Mouse (Mus musculus) olfactory bulb, adult 2 months (tissue): ENCODE results near the gene Pgf. TPM values are rescaled to one million over a fixed set of nuclear protein-coding genes. Genes with fewer than 3 reads are reported as not detected.

Experiments used
- H3K27ac ChIP-seq: fragments of 200-500 bp; 2 replicates; pipeline ENCODE4 v1.5.1; 2012; ENCODE audit warnings: low read depth, low read length; ENCODE audit not compliant: insufficient read depth
- H3K4me1 ChIP-seq: fragments of 200-500 bp; 2 replicates; pipeline ENCODE4 v1.6.1; 2012; ENCODE audit warnings: low read length; ENCODE audit not compliant: control insufficient read depth, insufficient read depth
- H3K4me3 ChIP-seq: fragments of 200-500 bp; 2 replicates; pipeline ENCODE4 v1.5.1; 2012; ENCODE audit warnings: mild to moderate bottlenecking, low read depth, low read length, moderate library complexity; ENCODE audit not compliant: insufficient read depth
- CTCF ChIP-seq: fragments of 200-500 bp; IDR thresholded peaks from 2 replicates; pipeline ENCODE4 v1.5.1; 2012; ENCODE audit warnings: low read depth, mild to moderate bottlenecking, low read length, moderate library complexity; ENCODE audit not compliant: insufficient read depth
- POLR2A ChIP-seq: fragments of 200-500 bp; IDR thresholded peaks from 2 replicates; pipeline ENCODE4 v1.6.1; 2012; ENCODE audit warnings: mild to moderate bottlenecking, low read depth, low read length, moderate library complexity; ENCODE audit not compliant: insufficient read depth
- WGBS: fragments of 180-500 bp; shearing (Covaris S2); methylation state at CpG from one replicate; pipeline ENCODE4 v1.1.7; 2018; 5-methylcytosine and 5-hydroxymethylcytosine counted together
- polyA plus RNA-seq: library from polyadenylated mRNA; stranded (reverse); fragments of >200 nt; gene quantifications from 2 replicates; pipeline ENCODE4 v1.2.4, GENCODE M21; 2012; ENCODE audit warnings: low replicate concordance; ENCODE audit not compliant: missing spikeins, insufficient read depth, insufficient read length

Gene Pgf
- polyA plus RNA-seq, 1 experiment = not detected

- no peak for TF ChIP-seq CTCF
- TF ChIP-seq POLR2A = no peak
- Histone ChIP-seq H3K4me3 (no peak overlapping the region), H3K27ac (no peak overlapping the region), H3K4me1 (peaks cover 37% of the 10 kb centered on the region)
- WGBS = 29% methylated on average over 17 of the region's 17 CpGs
Measured at GRCm38 (mm10) chr12:85181475-85182344, 4.1 kb upstream of the Pgf start.

GRCm38 (mm10) chr12:85178294-85178693 lies 704 bp upstream of the Pgf start:
- Histone ChIP-seq H3K27ac (no peak overlapping the region), H3K4me3 (no peak overlapping the region), H3K4me1 (peaks cover 45% of the 10 kb centered on the region)
- WGBS = 93% methylated on average over 2 of the region's 2 CpGs
- TF ChIP-seq CTCF = no peak
- TF ChIP-seq POLR2A = no peak

- Histone ChIP-seq H3K4me1 (peaks cover 37% of the 10 kb centered on the region), H3K27ac (no peak overlapping the region), H3K4me3 (peak overlapping the region; percentile 34)
- 14% methylated on average over 32 of the region's 32 CpGs for WGBS
- TF ChIP-seq CTCF = no peak
- TF ChIP-seq POLR2A = no peak
Measured at GRCm38 (mm10) chr12:85176846-85177523, 605 bp downstream of the Pgf start.

GRCm38 (mm10) chr12:85175926-85176845 lies 1.4 kb downstream of the Pgf start:
- H3K4me1 ChIP-seq = peaks cover 29% of the 10 kb centered on the region
- no peak for TF ChIP-seq CTCF
- no peak for TF ChIP-seq POLR2A
- H3K4me3 ChIP-seq = peak overlapping the region; percentile 34
- WGBS = 44% methylated on average over 11 of the region's 11 CpGs
- H3K27ac ChIP-seq = no peak overlapping the region

GRCm38 (mm10) chr12:85175087-85175675 lies 2.4 kb downstream of the Pgf start:
- TF ChIP-seq CTCF = no peak
- no peak for TF ChIP-seq POLR2A
- 70% methylated on average over 16 of the region's 16 CpGs for WGBS
- Histone ChIP-seq H3K27ac (no peak overlapping the region), H3K4me1 (peaks cover 30% of the 10 kb centered on the region), H3K4me3 (peak overlapping the region; percentile 9; the same call in 1 of the 2 replicates)

GRCm38 (mm10) chr12:85174016-85174415 lies 3.6 kb downstream of the Pgf start:
- no peak for TF ChIP-seq POLR2A
- no peak for TF ChIP-seq CTCF
- WGBS = 52% methylated on average over 7 of the region's 7 CpGs
- no peak overlapping the region for H3K4me3 ChIP-seq
- peaks cover 39% of the 10 kb centered on the region for H3K4me1 ChIP-seq
- no peak overlapping the region for H3K27ac ChIP-seq

- no peak overlapping the region for H3K4me3 ChIP-seq
- TF ChIP-seq CTCF = no peak
- no peak for TF ChIP-seq POLR2A
- 89% methylated on average over 3 of the region's 3 CpGs for WGBS
- H3K27ac ChIP-seq = no peak overlapping the region
- peaks cover 23% of the 10 kb centered on the region for H3K4me1 ChIP-seq
Measured at GRCm38 (mm10) chr12:85170948-85171307, 6.7 kb downstream of the Pgf start.

DNA sequence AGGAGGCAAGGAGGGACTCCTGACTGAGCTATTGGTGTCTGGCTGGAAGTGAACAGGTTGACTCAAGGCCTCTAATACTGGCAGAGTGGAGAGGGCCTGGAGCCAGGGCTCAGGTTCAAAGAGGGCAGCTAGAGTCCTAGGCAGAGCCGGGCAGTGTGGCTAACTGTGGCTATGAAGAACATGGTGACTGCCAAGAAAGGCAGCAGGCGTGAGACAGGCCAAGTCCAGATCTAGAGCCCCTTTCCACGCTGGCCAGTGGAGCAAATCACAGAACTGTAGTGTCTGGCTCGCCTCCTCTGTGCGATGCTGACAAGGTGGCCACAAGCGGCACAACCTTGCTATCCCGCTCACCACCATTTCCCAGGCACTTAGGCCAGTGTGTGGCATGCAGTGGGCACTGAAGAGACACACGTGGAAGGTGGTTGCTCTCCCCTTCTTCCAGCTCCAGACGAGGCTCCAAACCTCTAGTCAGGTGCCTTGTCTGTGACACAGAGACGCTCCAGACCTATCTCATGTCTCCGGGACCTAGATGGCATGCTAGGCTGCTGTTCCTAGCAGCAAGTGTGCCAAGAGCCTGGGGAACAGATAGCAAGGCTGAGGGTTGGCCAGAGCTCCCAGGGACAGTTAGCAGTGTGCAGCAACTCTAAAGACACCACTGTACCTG lies 7.2 kb downstream of the Pgf start:
- H3K4me1 ChIP-seq = peaks cover 18% of the 10 kb centered on the region
- no peak for TF ChIP-seq POLR2A
- TF ChIP-seq CTCF = no peak
- H3K4me3 ChIP-seq = no peak overlapping the region
- WGBS = 73% methylated on average over 11 of the region's 11 CpGs
- H3K27ac ChIP-seq = 0 out of 2 replicates have a peak overlapping the region, but pooled peaks have one; percentile 23
